In the genomic region with DNA sequence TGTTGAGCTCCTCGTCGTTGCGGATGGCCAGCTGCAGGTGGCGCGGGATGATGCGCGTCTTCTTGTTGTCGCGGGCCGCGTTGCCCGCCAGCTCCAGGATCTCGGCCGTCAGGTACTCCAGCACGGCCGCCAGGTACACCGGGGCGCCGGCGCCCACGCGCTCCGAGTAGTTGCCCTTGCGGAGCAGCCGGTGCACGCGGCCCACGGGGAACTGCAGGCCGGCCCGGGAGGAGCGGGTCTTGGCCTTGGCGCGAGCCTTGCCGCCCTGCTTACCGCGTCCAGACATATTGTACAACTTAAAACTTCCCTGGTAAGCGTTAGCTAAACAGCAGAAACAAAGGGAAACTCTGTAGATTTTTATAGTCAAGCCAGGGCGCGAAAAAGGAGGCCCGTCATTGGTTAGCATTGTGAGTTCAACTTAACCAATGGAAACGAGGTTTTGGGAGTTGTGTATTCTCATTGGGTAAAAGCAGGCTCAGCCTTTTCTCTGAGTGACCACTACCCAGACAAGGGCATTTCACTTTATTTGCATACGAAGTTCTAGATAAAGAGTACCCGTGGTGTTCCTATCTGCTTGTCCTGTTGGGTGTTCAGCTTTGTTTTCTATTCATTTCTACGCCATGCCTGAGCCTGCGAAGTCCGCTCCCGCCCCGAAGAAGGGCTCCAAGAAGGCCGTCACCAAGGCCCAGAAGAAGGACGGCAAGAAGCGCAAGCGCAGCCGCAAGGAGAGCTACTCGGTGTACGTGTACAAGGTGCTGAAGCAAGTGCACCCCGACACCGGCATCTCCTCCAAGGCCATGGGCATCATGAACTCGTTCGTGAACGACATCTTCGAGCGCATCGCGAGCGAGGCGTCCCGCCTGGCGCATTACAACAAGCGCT, we compare ENCODE assay signal across 8 mouse cellular contexts. TPM values are rescaled to one million over a fixed set of nuclear protein-coding genes. Genes with fewer than 3 reads are reported as not detected.
DNase-seq lines count a peak whose midpoint lies in the region; ATAC-seq and TF ChIP-seq lines count a peak whose summit lies in the region.
"Not testable (repeated sequence)": the region's sequence is repeated elsewhere in the genome, so short reads cannot be mapped to it uniquely, and the experiment has no call there.

A gene (minus strand): TSS at position 302 of the 882 bp plus-strand sequence.
A gene (plus strand): TSS at position 604 of the 882 bp plus-strand sequence.

- H3K27me3 ChIP-seq in embryonic facial prominence, embryonic 15.5 days; limb, embryonic 12.5 days; midbrain, embryonic 14.5 days (ENCODE audit: control insufficient read depth, insufficient read depth, low read length): not testable (repeated sequence)

- H3K9me3 ChIP-seq in embryonic facial prominence, embryonic 15.5 days (replicated peaks); limb, embryonic 12.5 days; midbrain, embryonic 14.5 days (ENCODE audit: control insufficient read depth, low read length): not testable (repeated sequence)

- not testable (repeated sequence) for TF ChIP-seq CTCF in bone marrow macrophage, adult 2 months (IDR thresholded peaks at IDR 0.05; ENCODE audit: low read depth, low read length)

- H3K4me3 ChIP-seq in bone marrow macrophage, adult 2 months (ENCODE audit: insufficient read depth, low read length) = peak within 1 kb of the TSS; percentile 55
- peak within 1 kb of the TSS; percentile 48 for H3K4me3 ChIP-seq in embryonic facial prominence, embryonic 15.5 days (replicated peaks)
- peak within 1 kb of the TSS; percentile 45 for H3K4me3 ChIP-seq in limb, embryonic 12.5 days (replicated peaks)
- H3K4me3 ChIP-seq in midbrain, embryonic 14.5 days (replicated peaks; ENCODE audit: low read depth, low read length) = peak within 1 kb of the TSS; percentile 38

- peak within 1 kb of the TSS; percentile 31 for H3K9ac ChIP-seq in embryonic facial prominence, embryonic 15.5 days
- H3K9ac ChIP-seq in limb, embryonic 12.5 days (replicated peaks) = peak within 1 kb of the TSS; percentile 75
- peak within 1 kb of the TSS; percentile 34; the same call in 1 of the 2 replicates for H3K9ac ChIP-seq in midbrain, embryonic 14.5 days (replicated peaks; ENCODE audit: low read length)

- not testable (repeated sequence) for TF ChIP-seq POLR2A in bone marrow macrophage, adult 2 months (IDR thresholded peaks at IDR 0.05; ENCODE audit: borderline replicate concordance, low read depth, low read length)

- peak; percentile 96 for DNase-seq in A20 (ENCODE audit: low read depth, low spot score)
- peak; percentile 95 for DNase-seq in heart, adult 8-10 months (ENCODE audit: low spot score)
- peak; percentile 81 to 87 for DNase-seq in kidney, adult 8-10 months
- peak; percentile 96 for DNase-seq in midbrain, embryonic 14.5 days
- peak; percentile 81 for DNase-seq in spleen, adult 12 weeks (ENCODE audit: low spot score)

- H3K4me1 ChIP-seq in bone marrow macrophage, adult 2 months (ENCODE audit: control insufficient read depth, insufficient read depth, low read length) = peaks cover 12% of the 10 kb centered on the region; the same call in 1 of the 2 replicates
- peaks cover 20% of the 10 kb centered on the region for H3K4me1 ChIP-seq in embryonic facial prominence, embryonic 15.5 days
- peaks cover 28% of the 10 kb centered on the region for H3K4me1 ChIP-seq in limb, embryonic 12.5 days (replicated peaks)
- peaks cover 18% of the 10 kb centered on the region for H3K4me1 ChIP-seq in midbrain, embryonic 14.5 days (ENCODE audit: control insufficient read depth, insufficient read depth, low read length)

- peak within 1 kb of the TSS; percentile 58 for H3K4me2 ChIP-seq in embryonic facial prominence, embryonic 15.5 days (replicated peaks)
- peak within 1 kb of the TSS; percentile 69 for H3K4me2 ChIP-seq in limb, embryonic 12.5 days
- H3K4me2 ChIP-seq in midbrain, embryonic 14.5 days (ENCODE audit: low read length) = peak within 1 kb of the TSS; percentile 67

- not testable (repeated sequence) for H3K36me3 ChIP-seq in embryonic facial prominence, embryonic 15.5 days; limb, embryonic 12.5 days; midbrain, embryonic 14.5 days (ENCODE audit: control insufficient read depth, insufficient read depth, low read length)

- under 1% methylated on average over 24 of the region's 69 CpGs for WGBS in embryonic facial prominence, embryonic 15.5 days
- under 1% methylated on average over 32 of the region's 69 CpGs for WGBS in limb, embryonic 12.5 days
- WGBS in midbrain, embryonic 14.5 days = 1% methylated on average over 22 of the region's 69 CpGs

- ATAC-seq in embryonic facial prominence, embryonic 15.5 days (ENCODE audit: insufficient number of reproducible peaks, low FRiP score, low TSS enrichment, low read depth) = peak; percentile 97
- peak; percentile 98 for ATAC-seq in limb, embryonic 12.5 days (ENCODE audit: insufficient number of reproducible peaks, insufficient read depth, low FRiP score, low TSS enrichment, low read depth)
- peak; percentile 97 for ATAC-seq in midbrain, embryonic 14.5 days (ENCODE audit: low FRiP score, low TSS enrichment)

- H3K27ac ChIP-seq in bone marrow macrophage, adult 2 months (ENCODE audit: insufficient read depth, low read depth, low read length) = peak within 1 kb of the TSS; percentile 79
- peak within 1 kb of the TSS; percentile 81 for H3K27ac ChIP-seq in embryonic facial prominence, embryonic 15.5 days (replicated peaks)
- peak within 1 kb of the TSS; percentile 94 for H3K27ac ChIP-seq in limb, embryonic 12.5 days
- H3K27ac ChIP-seq in midbrain, embryonic 14.5 days (replicated peaks; ENCODE audit: low read depth, low read length) = peak within 1 kb of the TSS; percentile 64; the same call in 1 of the 2 replicates

RNA-seq across cellular contexts. Expression of the first gene that starts in this region (rescaled TPM):
- polyA plus RNA-seq in bone marrow macrophage, adult 2 months (2012; ENCODE audit: insufficient read depth, insufficient read length, missing spikeins) = not detected in 2 replicates
- 2.8 and 17.2 TPM in 2 replicates for polyA plus RNA-seq in embryonic facial prominence, embryonic 15.5 days (2015; fragmentation: Nextera tagmentation; extraction: Ambion mirVana)
- total RNA-seq in heart, adult 8-10 months (2022) = 10 to 100 TPM in 2 of 4 experiments, 1 to 10 TPM in 2; 1.7 to 11.1 (median 9.1) TPM
- 24.8 and 50.4 TPM in 2 replicates for polyA plus RNA-seq in limb, embryonic 12.5 days (2016; fragmentation: Nextera tagmentation; extraction: Ambion mirVana)
- not detected in 2 replicates for polyA plus RNA-seq in midbrain, embryonic 14.5 days (2014; fragmentation: Nextera tagmentation; extraction: Ambion mirVana)

RNA-seq across cellular contexts. Expression of the second gene that starts in this region (rescaled TPM):
- 2.9 and 5.5 TPM in 2 replicates for polyA plus RNA-seq in bone marrow macrophage, adult 2 months (2012; ENCODE audit: insufficient read depth, insufficient read length, missing spikeins)
- polyA plus RNA-seq in embryonic facial prominence, embryonic 15.5 days (2015; fragmentation: Nextera tagmentation; extraction: Ambion mirVana) = 3.1 and 4.0 TPM in 2 replicates
- total RNA-seq in heart, adult 8-10 months (2022) = 10 to 100 TPM in 1 of 4 experiments, 1 to 10 TPM in 3; 4.6 to 13.2 (median 8.3) TPM
- polyA plus RNA-seq in limb, embryonic 12.5 days (2016; fragmentation: Nextera tagmentation; extraction: Ambion mirVana) = 21.0 and 25.9 TPM in 2 replicates
- 0.86 and 1.1 TPM in 2 replicates for polyA plus RNA-seq in midbrain, embryonic 14.5 days (2014; fragmentation: Nextera tagmentation; extraction: Ambion mirVana)

Comparison
In these comparisons a context has a peak if more than half of its experiments do, and no peak if none do; other contexts are left out.
1. Peak in every context shown above with its lines: DNase-seq, ATAC-seq, H3K4me3 ChIP-seq and H3K27ac ChIP-seq.